Mouse (Mus musculus) right cerebral cortex, postnatal 14 days (tissue): ENCODE measurements around the gene Cfap97.

Experiments
- DNase-seq: peaks from one replicate; pipeline ENCODE4 v3.0.0; 2022

Gene Cfap97

GRCm38 (mm10) chr8:46232798-46233197, 81.2 kb downstream of the Cfap97 start:
- DNase-seq: peak; percentile 28

DNA sequence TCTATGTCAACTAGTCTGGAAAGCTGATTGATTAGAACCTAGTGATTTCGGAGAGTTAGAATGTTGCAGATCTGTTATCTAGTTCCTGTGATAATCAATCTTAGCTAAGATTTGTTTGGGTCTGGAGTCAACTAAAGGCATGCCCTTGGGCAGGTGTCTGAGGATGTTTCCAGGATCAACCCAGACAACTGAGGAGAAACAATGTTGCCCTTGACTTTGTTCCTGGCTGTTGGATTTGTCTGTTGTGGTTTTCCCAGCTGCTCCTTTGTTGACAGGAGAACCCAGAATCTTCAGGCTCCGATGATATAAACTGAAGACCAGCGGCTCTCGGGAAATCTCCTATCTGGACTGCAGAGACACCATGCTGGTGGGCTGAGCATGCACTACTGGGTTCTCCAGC, 83.2 kb downstream of the Cfap97 start:
- DNase-seq: no peak

GRCm38 (mm10) chr8:46236441-46237223, 85.1 kb downstream of the Cfap97 start:
- DNase-seq: no peak

DNA sequence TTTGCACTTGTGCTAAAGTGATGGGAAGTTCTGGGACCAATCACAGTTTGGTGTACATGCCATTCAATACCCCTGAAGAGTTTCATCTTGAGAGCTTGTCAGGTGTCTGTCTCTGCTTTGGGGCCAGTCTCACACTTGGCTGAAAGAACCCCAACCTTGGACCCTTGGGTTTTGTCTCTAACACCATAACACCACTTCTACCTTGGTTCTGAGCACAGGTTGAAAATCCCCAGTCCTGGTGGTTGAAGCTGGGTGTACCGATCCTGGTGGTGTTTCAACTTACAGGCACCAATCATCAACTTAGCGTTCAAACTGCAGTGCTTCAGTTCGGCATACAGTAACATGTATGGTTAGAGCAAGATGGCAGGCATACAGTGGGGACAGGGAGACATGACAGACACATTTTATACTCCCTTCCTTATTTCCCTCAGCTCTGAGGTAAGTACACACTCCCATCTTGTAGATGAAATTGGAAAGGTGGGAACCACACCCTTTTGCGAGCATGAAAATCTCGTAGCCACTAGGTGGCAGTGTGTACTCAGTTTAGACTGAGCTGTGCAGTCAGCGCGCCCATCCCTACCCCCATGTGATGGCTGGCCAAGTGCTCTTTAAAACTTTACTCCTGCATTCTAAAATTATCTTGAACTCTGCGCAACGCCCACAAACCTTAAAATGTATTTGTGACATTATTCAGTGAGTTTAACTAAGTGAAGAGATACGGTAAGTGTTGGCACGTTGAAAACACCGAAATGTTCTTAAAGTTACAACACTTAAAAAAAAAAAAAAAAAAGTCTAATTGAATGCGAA, 90.2 kb downstream of the Cfap97 start:
- DNase-seq: peak; percentile 87

DNA sequence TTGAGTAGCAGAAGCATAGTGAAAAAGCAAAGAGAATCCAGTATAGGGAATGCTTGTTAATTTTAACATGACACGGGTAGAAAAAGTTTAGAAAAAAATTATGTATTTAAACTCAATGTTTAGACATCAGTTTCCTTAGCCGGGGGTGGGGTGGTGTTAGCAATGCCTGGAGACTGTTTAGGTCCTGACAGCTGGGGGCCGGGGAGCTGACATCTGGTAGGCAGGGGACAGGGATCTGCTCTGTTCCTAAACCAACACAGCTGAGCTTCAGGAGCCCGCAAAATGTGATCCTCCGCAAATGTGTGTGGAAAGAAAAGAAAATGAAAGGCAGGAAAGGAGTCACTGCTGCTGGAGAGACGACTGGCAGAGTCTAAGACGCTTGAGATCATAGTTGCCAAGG, 91.4 kb downstream of the Cfap97 start:
- no peak for DNase-seq
